19 mouse cellular contexts compared by ENCODE assay signal in genomic region chr11:3520919-3521318, GRCm38 (mm10). TPM values are rescaled to one million over a fixed set of nuclear protein-coding genes. Genes with fewer than 3 reads are reported as not detected.
DNase-seq lines count a peak whose midpoint lies in the region; ATAC-seq and TF ChIP-seq lines count a peak whose summit lies in the region.
"Had no signal": no experiment of that assay in that cellular context is flagged by ENCODE, and none has a peak within 500 bp of the region (broad histone marks: within the 10 kb centered on the region; RNA-seq: fewer than 3 reads in every experiment).

No protein-coding gene starts in this region.

- no peaks in the 10 kb centered on the region for H3K27me3 ChIP-seq in cerebellum, adult 2 months (ENCODE audit: control insufficient read depth, insufficient read depth, low read length)
- H3K27me3 ChIP-seq in MEL (ENCODE audit: control insufficient read depth in 1 of 2, insufficient read depth in 2 of 2, low read length in 2 of 2) = no peaks in the 10 kb centered on the region
- H3K27me3 ChIP-seq in hindbrain, embryonic 14.5 days (ENCODE audit: control insufficient read depth, insufficient read depth, low read length) = peaks cover 21% of the 10 kb centered on the region
- H3K27me3 ChIP-seq: heart, embryonic 15.5 days had no signal

- ATAC-seq in cerebellum, adult (ENCODE audit: insufficient number of reproducible peaks, low FRiP score, low TSS enrichment) = no peak
- no peak for ATAC-seq in hindbrain, embryonic 14.5 days (ENCODE audit: low FRiP score)
- ATAC-seq: forebrain, embryonic 14.5 days; hindbrain, embryonic 16.5 days; inflammation-experienced regulatory T-cells, adult 6 months; intestine, postnatal 0 days had no signal

- TF ChIP-seq RAD21 in MEL (IDR thresholded peaks at IDR 0.05; ENCODE audit: low read depth, low read length) = no peak

- peak; percentile 51 to 53 for DNase-seq in cerebellum, adult 2 months
- peak; percentile 1 for DNase-seq in heart, postnatal 36 days
- no peak for DNase-seq in heart, postnatal 25 days (ENCODE audit: low spot score)
- peak; percentile 46 for DNase-seq in MEL (ENCODE audit: low read depth, low spot score)
- DNase-seq in cerebellum, adult 9-11 months = peak; percentile 76
- no peak for DNase-seq in hindbrain, embryonic 14.5 days (ENCODE audit: low spot score)
- DNase-seq: adrenal gland, postnatal 14 days; gastrocnemius, adult 2 months; gastrocnemius, postnatal 25 days; kidney, adult 8-10 months had no signal

- H3K9me3 ChIP-seq in MEL (replicated peaks; ENCODE audit: insufficient read depth, low read length) = no peaks in the 10 kb centered on the region
- H3K9me3 ChIP-seq in hindbrain, embryonic 14.5 days (ENCODE audit: control insufficient read depth, low read length) = no peaks in the 10 kb centered on the region
- H3K9me3 ChIP-seq: G1E; heart, embryonic 15.5 days had no signal

- H3K36me3 ChIP-seq in MEL (ENCODE audit: control insufficient read depth in 1 of 2, insufficient read depth in 2 of 2, low read length in 2 of 2) = peaks cover 11 to 19% of the 10 kb centered on the region in 2 experiments; a peak in 3 of 4 replicates
- H3K36me3 ChIP-seq in hindbrain, embryonic 14.5 days (replicated peaks; ENCODE audit: control insufficient read depth, insufficient read depth) = no peaks in the 10 kb centered on the region
- H3K36me3 ChIP-seq: G1E had no signal

- no peak overlapping the region for H3K4me2 ChIP-seq in hindbrain, embryonic 14.5 days (replicated peaks)
- H3K4me2 ChIP-seq: heart, embryonic 11.5 days; heart, embryonic 15.5 days had no signal

- peaks cover 41% of the 10 kb centered on the region for H3K4me1 ChIP-seq in cerebellum, adult 2 months (ENCODE audit: control insufficient read depth, insufficient read depth, low read length)
- peaks cover 0 to 44% of the 10 kb centered on the region in 2 experiments; a peak in 3 of 4 replicates for H3K4me1 ChIP-seq in MEL (ENCODE audit: control insufficient read depth in 1 of 2, insufficient read depth in 2 of 2, low read length in 2 of 2)
- peaks cover 11% of the 10 kb centered on the region for H3K4me1 ChIP-seq in hindbrain, embryonic 14.5 days (replicated peaks; ENCODE audit: control insufficient read depth, insufficient read depth, low read length)

- intact Hi-C loops in heart, postnatal 36 days (cut with DNase I) = no loop called here
- intact Hi-C loops in heart, postnatal 25 days (cut with DNase I) = no loop called here

- TF ChIP-seq POLR2A in cerebellum, adult 2 months (IDR thresholded peaks at IDR 0.05; ENCODE audit: borderline replicate concordance, insufficient read depth, low read length) = no peak
- TF ChIP-seq POLR2A in MEL (IDR thresholded peaks at IDR 0.05; ENCODE audit: control insufficient read depth in 1 of 2, insufficient read depth in 1 of 2, low read depth in 1 of 2, low read length in 2 of 2, poor library complexity in 1 of 2) = no peak

- WGBS in cerebellum, adult 2 months = 14% methylated on average over 14 of the region's 14 CpGs
- 74% methylated on average over 14 of the region's 14 CpGs for WGBS in hindbrain, embryonic 14.5 days

- H3K9ac ChIP-seq in MEL (ENCODE audit: control insufficient read depth, low read depth, low read length, poor library complexity, severe bottlenecking) = no peak overlapping the region
- H3K9ac ChIP-seq in hindbrain, embryonic 14.5 days = no peak overlapping the region
- H3K9ac ChIP-seq: heart, embryonic 15.5 days had no signal

- H3K27ac ChIP-seq in cerebellum, adult 2 months (ENCODE audit: insufficient read depth, low read length) = peak overlapping the region; percentile 9; the same call in 1 of the 2 replicates
- no peak overlapping the region for H3K27ac ChIP-seq in MEL (ENCODE audit: control insufficient read depth, low read depth, low read length)
- no peak overlapping the region for H3K27ac ChIP-seq in hindbrain, embryonic 14.5 days
- H3K27ac ChIP-seq: heart, embryonic 15.5 days had no signal

- peak overlapping the region; percentile 13 for H3K4me3 ChIP-seq in cerebellum, adult 2 months (replicated peaks; ENCODE audit: insufficient read depth, low read depth, low read length)
- H3K4me3 ChIP-seq in MEL (ENCODE audit: control insufficient read depth in 1 of 2, insufficient read depth in 1 of 2, low read depth in 2 of 2, low read length in 2 of 2) = no peak overlapping the region
- no peak overlapping the region for H3K4me3 ChIP-seq in hindbrain, embryonic 14.5 days (replicated peaks; ENCODE audit: low read length)
- H3K4me3 ChIP-seq: gastrocnemius, adult 2 months; heart, embryonic 15.5 days had no signal

- TF ChIP-seq EP300 in MEL (IDR thresholded peaks at IDR 0.05; ENCODE audit: low read depth in 1 of 2, low read length in 2 of 2) = no peak

- no peak for TF ChIP-seq CTCF in cerebellum, adult 2 months (IDR thresholded peaks at IDR 0.05; ENCODE audit: borderline replicate concordance, insufficient read depth, low read depth, low read length)
- no peak for TF ChIP-seq CTCF in MEL (IDR thresholded peaks at IDR 0.05 in 2 of 3, conservative IDR thresholded peaks at IDR 0.05 in 1 of 3; ENCODE audit: control insufficient read depth in 1 of 3, insufficient read depth in 1 of 3, low read depth in 2 of 3, low read length in 3 of 3, poor library complexity in 1 of 3, severe bottlenecking in 1 of 3)

- peaks cover 25% of the 10 kb centered on the region for H3K79me2 ChIP-seq in MEL (ENCODE audit: control insufficient read depth, insufficient read depth, low read length, poor library complexity)

TF ChIP-seq in MEL, 35 proteins besides CTCF, POLR2A, EP300 and RAD21:
- TF ChIP-seq ZNF384 (IDR thresholded peaks at IDR 0.05; ENCODE audit: low read depth, low read length) = no peak
- TF ChIP-seq MEF2A (IDR thresholded peaks at IDR 0.05; ENCODE audit: extremely low read depth, insufficient replicate concordance, low read depth, low read length, poor library complexity, severe bottlenecking) = no peak
- TF ChIP-seq CHD2 (IDR thresholded peaks at IDR 0.05; ENCODE audit: low read length) = no peak
- no peak; the same call in 1 of the 2 replicates for TF ChIP-seq ZMIZ1 (IDR thresholded peaks at IDR 0.05; ENCODE audit: low read depth, low read length)
- no peak for TF ChIP-seq TAL1 (IDR thresholded peaks at IDR 0.05; ENCODE audit: low read length)
TF ChIP-seq in MEL: peak in this region for 0.

RNA-seq across cellular contexts. Expression of gene Selenom, which starts 6.4 kb away (rescaled TPM):
- 889 and 965 TPM in 2 replicates for polyA plus RNA-seq in cerebellum, adult 2 months (2012; rRNA removed)
- 10 to 100 TPM; 37.6 to 43.8 TPM for total RNA-seq in heart, postnatal 36 days (2021)
- 10 to 100 TPM; 40.6 to 44.9 TPM for total RNA-seq in heart, postnatal 25 days (2021)
- total RNA-seq in MEL (2012; rRNA removed) = 28.7 and 29.5 TPM in 2 replicates
- 10 to 100 TPM in 1 of 2 experiments, not detected in 1; 35.4 TPM for polyA plus RNA-seq in MEL (2012; ENCODE audit: insufficient read depth in 1 of 2, insufficient read length in 2 of 2, low read depth in 1 of 2, low replicate concordance in 2 of 2, missing spikeins in 1 of 2)
- polyA plus RNA-seq in hindbrain, embryonic 14.5 days (2014; fragmentation: Nextera tagmentation; extraction: Ambion mirVana) = 105 and 122 TPM in 2 replicates
- total RNA-seq: G1E had no signal
- polyA plus RNA-seq: G1E had no signal

RNA-seq across cellular contexts. Expression of gene Inpp5j, which starts 16.3 kb away (rescaled TPM):
- polyA plus RNA-seq in cerebellum, adult 2 months (2012; rRNA removed) = 103 and 106 TPM in 2 replicates
- total RNA-seq in heart, postnatal 36 days (2021) = 10 to 100 TPM; 15.7 to 25.8 TPM
- total RNA-seq in heart, postnatal 25 days (2021) = 10 to 100 TPM; 29.4 to 30.6 TPM
- total RNA-seq in MEL (2012; rRNA removed) = 0.23 TPM in 2 replicates
- 1 to 10 TPM in 1 of 2 experiments, not detected in 1; 2.9 TPM for polyA plus RNA-seq in MEL (2012; ENCODE audit: insufficient read depth in 1 of 2, insufficient read length in 2 of 2, low read depth in 1 of 2, low replicate concordance in 2 of 2, missing spikeins in 1 of 2)
- 5.7 and 6.9 TPM in 2 replicates for polyA plus RNA-seq in hindbrain, embryonic 14.5 days (2014; fragmentation: Nextera tagmentation; extraction: Ambion mirVana)
- polyA plus RNA-seq: G1E; inflammation-experienced regulatory T-cells, adult 6 months had no signal

RNA-seq across cellular contexts. Expression of gene Smtn, which starts 19.5 kb away (rescaled TPM):
- polyA plus RNA-seq in cerebellum, adult 2 months (2012; rRNA removed) = 6.1 and 6.9 TPM in 2 replicates
- total RNA-seq in heart, postnatal 36 days (2021) = 100 to 1,000 TPM; 146 to 153 TPM
- total RNA-seq in heart, postnatal 25 days (2021) = 100 to 1,000 TPM; 170 to 174 TPM
- 203 and 204 TPM in 2 replicates for total RNA-seq in MEL (2012; rRNA removed)
- 100 to 1,000 TPM in 1 of 2 experiments, not detected in 1; 370 TPM for polyA plus RNA-seq in MEL (2012; ENCODE audit: insufficient read depth in 1 of 2, insufficient read length in 2 of 2, low read depth in 1 of 2, low replicate concordance in 2 of 2, missing spikeins in 1 of 2)
- 15.0 and 17.3 TPM in 2 replicates for polyA plus RNA-seq in hindbrain, embryonic 14.5 days (2014; fragmentation: Nextera tagmentation; extraction: Ambion mirVana)
- total RNA-seq: G1E had no signal
- polyA plus RNA-seq: G1E had no signal

RNA-seq across cellular contexts. Expression of gene Pla2g3, which starts 32.8 kb away (rescaled TPM):
- polyA plus RNA-seq in cerebellum, adult 2 months (2012; rRNA removed) = 3.8 and 4.0 TPM in 2 replicates
- total RNA-seq in heart, postnatal 36 days (2021) = not detected
- total RNA-seq in heart, postnatal 25 days (2021) = not detected
- total RNA-seq in MEL (2012; rRNA removed) = 0.15 and 0.29 TPM in 2 replicates
- under 1 TPM in 1 of 2 experiments, not detected in 1; 0.39 TPM for polyA plus RNA-seq in MEL (2012; ENCODE audit: insufficient read depth in 1 of 2, insufficient read length in 2 of 2, low read depth in 1 of 2, low replicate concordance in 2 of 2, missing spikeins in 1 of 2)
- 0.67 and 0.81 TPM in 2 replicates for polyA plus RNA-seq in hindbrain, embryonic 14.5 days (2014; fragmentation: Nextera tagmentation; extraction: Ambion mirVana)
- total RNA-seq: gastrocnemius, adult 2 months; gastrocnemius, postnatal 25 days; granulocyte monocyte progenitor cell, adult 5-6 weeks had no signal
- polyA plus RNA-seq: G1E had no signal

Comparison
In these comparisons a context has a peak if more than half of its experiments do, and no peak if none do; other contexts are left out.
1. DNase-seq: peak in cerebellum, adult 2 months (2 of 2), heart, postnatal 36 days (2 of 2), MEL (single experiment) and cerebellum, adult 9-11 months (single experiment); none in heart, postnatal 25 days (single experiment) and hindbrain, embryonic 14.5 days (single experiment).
2. RNA of gene Inpp5j, which starts 16.3 kb away (total RNA-seq): 29.4 to 30.6 TPM in heart, postnatal 25 days and 15.7 to 25.8 TPM in heart, postnatal 36 days; 0.23 TPM in MEL; every median in the first group is over 10 times any median in the second.